Mouse (Mus musculus) embryonic facial prominence, embryonic 11.5 days (tissue): ENCODE results near the gene Macrod2. TPM values are rescaled to one million over a fixed set of nuclear protein-coding genes. Genes with fewer than 3 reads are reported as not detected.

Experiments
- ATAC-seq: fragments of 200-750 bp; cut with Nextera tagmentation; replicated peaks from 2 replicates; pipeline ENCODE4 v1.8.0; 2017; ENCODE audit warnings: low read depth; ENCODE audit not compliant: insufficient number of reproducible peaks, low FRiP score, low TSS enrichment
- DNase-seq: peaks from one replicate; pipeline ENCODE4 v3.0.0-alpha.2; 2015; ENCODE audit warnings: low spot score
- H3K27ac ChIP-seq: fragments of 300-500 bp; sonication (generic); replicated peaks from 2 replicates; pipeline ENCODE4 v1.5.1; 2014; ENCODE audit warnings: mild to moderate bottlenecking, low read depth, low read length, control low read depth
- H3K27me3 ChIP-seq: fragments of 300-500 bp; sonication (generic); 2 replicates; pipeline ENCODE4 v1.6.1; 2014; ENCODE audit warnings: mild to moderate bottlenecking, low read length, moderate library complexity, mixed read lengths; ENCODE audit not compliant: control insufficient read depth, insufficient read depth
- H3K36me3 ChIP-seq: fragments of 300-500 bp; sonication (generic); replicated peaks from 2 replicates; pipeline ENCODE4 v1.6.1; 2014; ENCODE audit warnings: low read depth, mild to moderate bottlenecking, low read length, moderate library complexity, mixed read lengths; ENCODE audit not compliant: control insufficient read depth, insufficient read depth
- H3K4me1 ChIP-seq: fragments of 300-500 bp; sonication (generic); 2 replicates; pipeline ENCODE4 v1.6.1; 2014; ENCODE audit warnings: low read length, mixed read lengths; ENCODE audit not compliant: control insufficient read depth, insufficient read depth
- H3K4me2 ChIP-seq: fragments of 300-500 bp; sonication (generic); 2 replicates; pipeline ENCODE4 v1.6.1; 2014; ENCODE audit warnings: low read depth, mild to moderate bottlenecking, control low read depth, low read length, moderate library complexity
- H3K4me3 ChIP-seq: fragments of 300-500 bp; sonication (generic); 2 replicates; pipeline ENCODE4 v1.5.1; 2014; ENCODE audit warnings: low read depth, low read length, control low read depth
- H3K9ac ChIP-seq: fragments of 300-500 bp; sonication (generic); replicated peaks from 2 replicates; pipeline ENCODE4 v1.6.1; 2014; ENCODE audit warnings: mild to moderate bottlenecking, control low read depth, low read length
- H3K9me3 ChIP-seq: fragments of 300-500 bp; sonication (generic); replicated peaks from 2 replicates; pipeline ENCODE4 v1.6.1; 2016; ENCODE audit warnings: mild to moderate bottlenecking, low read length, inconsistent platforms, mixed read lengths; ENCODE audit not compliant: control insufficient read depth
- WGBS: fragments of 180-500 bp; shearing (Covaris S2); extraction: QIAGEN DNeasy Blood & Tissue Kit; methylation state at CpG from one replicate; pipeline ENCODE4 v1.1.7; 2014; 5-methylcytosine and 5-hydroxymethylcytosine counted together
- polyA plus RNA-seq: library from polyadenylated mRNA; unstranded; fragments of >200 nt; fragmentation: Nextera tagmentation; extraction: Ambion mirVana; gene quantifications from 2 replicates; pipeline ENCODE4 v1.2.1, GENCODE M21; 2014

Macrod2 gene
- polyA plus RNA-seq, 1 experiment from 2014 or later, result 33.8 TPM

GRCm38 (mm10) chr2:141173607-141174006 lies 778.5 kb downstream of the Macrod2 start:
- Histone ChIP-seq H3K27me3 (no peaks in the 10 kb centered on the region), H3K9me3 (no peaks in the 10 kb centered on the region), H3K4me2 (no peak overlapping the region), H3K36me3 (no peaks in the 10 kb centered on the region), H3K9ac (no peak overlapping the region), H3K27ac (no peak overlapping the region), H3K4me3 (no peak overlapping the region), H3K4me1 (no peaks in the 10 kb centered on the region)
- ATAC-seq, result 0 out of 2 replicates have a peak, but pooled peaks have one; percentile 23
- no peak for DNase-seq
- 63% methylated on average over 3 of the region's 3 CpGs for WGBS

- H3K4me1 ChIP-seq, result no peaks in the 10 kb centered on the region
- H3K36me3 ChIP-seq, result no peaks in the 10 kb centered on the region
- no peaks in the 10 kb centered on the region for H3K27me3 ChIP-seq
- H3K9ac ChIP-seq, result no peak overlapping the region
- no peak overlapping the region for H3K4me3 ChIP-seq
- DNase-seq (no peak), ATAC-seq (no peak)
- no peak overlapping the region for H3K4me2 ChIP-seq
- no peaks in the 10 kb centered on the region for H3K9me3 ChIP-seq
- no peak overlapping the region for H3K27ac ChIP-seq
- 38% methylated on average over 1 of the region's 1 CpGs for WGBS
Observed at GRCm38 (mm10) chr2:141180656-141181055, 785.5 kb downstream of the Macrod2 start.

GRCm38 (mm10) chr2:141182034-141182759 lies 787.1 kb downstream of the Macrod2 start:
- Histone ChIP-seq H3K36me3 (no peaks in the 10 kb centered on the region), H3K9ac (no peak overlapping the region), H3K9me3 (no peaks in the 10 kb centered on the region), H3K27ac (no peak overlapping the region), H3K27me3 (no peaks in the 10 kb centered on the region), H3K4me1 (no peaks in the 10 kb centered on the region), H3K4me2 (no peak overlapping the region), H3K4me3 (no peak overlapping the region)
- WGBS, result 79% methylated on average over 5 of the region's 5 CpGs
- ATAC-seq, result no peak
- no peak for DNase-seq

GRCm38 (mm10) chr2:141194476-141194875 lies 799.4 kb downstream of the Macrod2 start:
- no peaks in the 10 kb centered on the region for H3K4me1 ChIP-seq
- H3K36me3 ChIP-seq, result no peaks in the 10 kb centered on the region
- no peak overlapping the region for H3K4me2 ChIP-seq
- no peak overlapping the region for H3K4me3 ChIP-seq
- H3K9ac ChIP-seq, result no peak overlapping the region
- H3K27ac ChIP-seq, result no peak overlapping the region
- no peaks in the 10 kb centered on the region for H3K27me3 ChIP-seq
- no peaks in the 10 kb centered on the region for H3K9me3 ChIP-seq
- DNase-seq, result no peak
- ATAC-seq, result no peak

GRCm38 (mm10) chr2:141200481-141200880 lies 805.4 kb downstream of the Macrod2 start:
- no peak overlapping the region for H3K9ac ChIP-seq
- DNase-seq, result no peak
- H3K27ac ChIP-seq, result no peak overlapping the region
- no peak overlapping the region for H3K4me2 ChIP-seq
- H3K4me3 ChIP-seq, result no peak overlapping the region
- ATAC-seq, result no peak
- no peaks in the 10 kb centered on the region for H3K4me1 ChIP-seq
- H3K27me3 ChIP-seq, result no peaks in the 10 kb centered on the region
- H3K36me3 ChIP-seq, result no peaks in the 10 kb centered on the region
- WGBS, result 77% methylated on average over 4 of the region's 4 CpGs
- no peaks in the 10 kb centered on the region for H3K9me3 ChIP-seq

GRCm38 (mm10) chr2:141201303-141202014 lies 806.4 kb downstream of the Macrod2 start:
- DNase-seq (peak; percentile 8), ATAC-seq (peak; percentile 72; the same call in 1 of the 2 replicates)
- H3K27me3 ChIP-seq, result no peaks in the 10 kb centered on the region

GRCm38 (mm10) chr2:141202015-141202364 lies 806.9 kb downstream of the Macrod2 start:
- no peak for DNase-seq
- no peak overlapping the region for H3K4me2 ChIP-seq
- H3K27ac ChIP-seq, result no peak overlapping the region
- no peak overlapping the region for H3K4me3 ChIP-seq
- H3K9ac ChIP-seq, result no peak overlapping the region
- ATAC-seq, result no peak
- no peaks in the 10 kb centered on the region for H3K4me1 ChIP-seq
- H3K9me3 ChIP-seq, result no peaks in the 10 kb centered on the region
- WGBS, result 76% methylated on average over 1 of the region's 1 CpGs
- no peaks in the 10 kb centered on the region for H3K27me3 ChIP-seq
- H3K36me3 ChIP-seq, result no peaks in the 10 kb centered on the region

More at GRCm38 (mm10) chr2:141201303-141202014, 806.4 kb downstream of the Macrod2 start:
- Histone ChIP-seq H3K4me3 (no peak overlapping the region), H3K27ac (no peak overlapping the region), H3K9me3 (no peaks in the 10 kb centered on the region), H3K4me1 (no peaks in the 10 kb centered on the region), H3K9ac (no peak overlapping the region), H3K36me3 (no peaks in the 10 kb centered on the region), H3K4me2 (no peak overlapping the region)
- 61% methylated on average over 2 of the region's 2 CpGs for WGBS

GRCm38 (mm10) chr2:141211346-141211745 lies 816.2 kb downstream of the Macrod2 start:
- no peak overlapping the region for H3K4me2 ChIP-seq
- WGBS, result 88% methylated on average over 5 of the region's 5 CpGs
- H3K9me3 ChIP-seq, result no peaks in the 10 kb centered on the region
- no peak for DNase-seq
- H3K4me3 ChIP-seq, result no peak overlapping the region
- no peak overlapping the region for H3K9ac ChIP-seq
- no peaks in the 10 kb centered on the region for H3K36me3 ChIP-seq
- no peak overlapping the region for H3K27ac ChIP-seq
- H3K4me1 ChIP-seq, result no peaks in the 10 kb centered on the region
- no peaks in the 10 kb centered on the region for H3K27me3 ChIP-seq
- no peak for ATAC-seq
